Mouse (Mus musculus) erythroblast, embryonic 14.5 days (primary cell): ENCODE data around the gene Ntng2. TPM values are rescaled to one million over a fixed set of nuclear protein-coding genes. Genes with fewer than 3 reads are reported as not detected.

Experiments
- H3K27me3 ChIP-seq: 2 replicates; pipeline ENCODE4 v1.6.1; 2012; ENCODE audit warnings: inconsistent platforms; ENCODE audit not compliant: control insufficient read depth
- H3K36me3 ChIP-seq: 2 replicates; pipeline ENCODE4 v1.6.1; 2012; ENCODE audit warnings: mild to moderate bottlenecking, inconsistent platforms; ENCODE audit not compliant: control insufficient read depth
- H3K4me1 ChIP-seq: 2 replicates; pipeline ENCODE4 v1.6.1; 2012; ENCODE audit warnings: inconsistent platforms; ENCODE audit not compliant: control insufficient read depth
- H3K4me3 ChIP-seq: replicated peaks from 2 replicates; pipeline ENCODE3; 2012; ENCODE audit warnings: moderate library complexity, mild to moderate bottlenecking, inconsistent platforms
- H3K9me3 ChIP-seq: 2 replicates; pipeline ENCODE4 v1.6.1; 2012; ENCODE audit warnings: low read length, inconsistent platforms, mixed read lengths; ENCODE audit not compliant: control insufficient read depth
- GATA1 ChIP-seq: IDR thresholded peaks from 2 replicates; pipeline ENCODE4 v1.6.1; 2012; ENCODE audit warnings: low read length, inconsistent platforms, mixed read lengths
- TAL1 ChIP-seq: IDR thresholded peaks from 3 replicates; pipeline ENCODE4 v1.6.1; 2012; ENCODE audit warnings: low read length, inconsistent platforms, mixed read lengths
- polyA plus RNA-seq: library from polyadenylated mRNA; stranded (reverse); fragments of >175 nt; gene quantifications from 2 replicates; pipeline ENCODE4 v1.2.3, GENCODE M21; 2012

The Ntng2 gene
- polyA plus RNA-seq, 1 experiment: not detected

- Histone ChIP-seq H3K4me3 (no peak overlapping the region), H3K9me3 (no peaks in the 10 kb centered on the region), H3K36me3 (no peaks in the 10 kb centered on the region), H3K27me3 (peaks cover 47% of the 10 kb centered on the region), H3K4me1 (peaks cover 8% of the 10 kb centered on the region)
- TF ChIP-seq TAL1: no peak
- no peak for TF ChIP-seq GATA1
Measured at GRCm38 (mm10) chr2:29198446-29198845, 54.4 kb downstream of the Ntng2 start.

GRCm38 (mm10) chr2:29196844-29197243, 56.0 kb downstream of the Ntng2 start:
- TF ChIP-seq TAL1: no peak
- TF ChIP-seq GATA1: no peak
- no peaks in the 10 kb centered on the region for H3K9me3 ChIP-seq
- peaks cover 48% of the 10 kb centered on the region for H3K27me3 ChIP-seq
- peaks cover 8% of the 10 kb centered on the region for H3K4me1 ChIP-seq
- no peak overlapping the region for H3K4me3 ChIP-seq
- H3K36me3 ChIP-seq: no peaks in the 10 kb centered on the region

GRCm38 (mm10) chr2:29194547-29195463, 58.0 kb downstream of the Ntng2 start:
- peaks cover 48% of the 10 kb centered on the region for H3K27me3 ChIP-seq
- peak overlapping the region; percentile 50 for H3K4me3 ChIP-seq
- TF ChIP-seq TAL1: no peak
- no peak for TF ChIP-seq GATA1
- H3K36me3 ChIP-seq: no peaks in the 10 kb centered on the region
- no peaks in the 10 kb centered on the region for H3K9me3 ChIP-seq
- peaks cover 8% of the 10 kb centered on the region for H3K4me1 ChIP-seq

GRCm38 (mm10) chr2:29193819-29194546, 58.8 kb downstream of the Ntng2 start:
- H3K27me3 ChIP-seq: peaks cover 48% of the 10 kb centered on the region
- no peaks in the 10 kb centered on the region for H3K9me3 ChIP-seq
- peak overlapping the region; percentile 50 for H3K4me3 ChIP-seq
- H3K36me3 ChIP-seq: no peaks in the 10 kb centered on the region
- TF ChIP-seq TAL1 (no peak), GATA1 (no peak)
- H3K4me1 ChIP-seq: peaks cover 8% of the 10 kb centered on the region

- H3K36me3 ChIP-seq: no peaks in the 10 kb centered on the region
- TF ChIP-seq GATA1 (no peak), TAL1 (no peak)
- H3K4me3 ChIP-seq: no peak overlapping the region
- H3K4me1 ChIP-seq: peaks cover 8% of the 10 kb centered on the region
- H3K9me3 ChIP-seq: no peaks in the 10 kb centered on the region
- H3K27me3 ChIP-seq: peaks cover 42% of the 10 kb centered on the region
Measured at GRCm38 (mm10) chr2:29192629-29193278, 60.1 kb downstream of the Ntng2 start.

DNA sequence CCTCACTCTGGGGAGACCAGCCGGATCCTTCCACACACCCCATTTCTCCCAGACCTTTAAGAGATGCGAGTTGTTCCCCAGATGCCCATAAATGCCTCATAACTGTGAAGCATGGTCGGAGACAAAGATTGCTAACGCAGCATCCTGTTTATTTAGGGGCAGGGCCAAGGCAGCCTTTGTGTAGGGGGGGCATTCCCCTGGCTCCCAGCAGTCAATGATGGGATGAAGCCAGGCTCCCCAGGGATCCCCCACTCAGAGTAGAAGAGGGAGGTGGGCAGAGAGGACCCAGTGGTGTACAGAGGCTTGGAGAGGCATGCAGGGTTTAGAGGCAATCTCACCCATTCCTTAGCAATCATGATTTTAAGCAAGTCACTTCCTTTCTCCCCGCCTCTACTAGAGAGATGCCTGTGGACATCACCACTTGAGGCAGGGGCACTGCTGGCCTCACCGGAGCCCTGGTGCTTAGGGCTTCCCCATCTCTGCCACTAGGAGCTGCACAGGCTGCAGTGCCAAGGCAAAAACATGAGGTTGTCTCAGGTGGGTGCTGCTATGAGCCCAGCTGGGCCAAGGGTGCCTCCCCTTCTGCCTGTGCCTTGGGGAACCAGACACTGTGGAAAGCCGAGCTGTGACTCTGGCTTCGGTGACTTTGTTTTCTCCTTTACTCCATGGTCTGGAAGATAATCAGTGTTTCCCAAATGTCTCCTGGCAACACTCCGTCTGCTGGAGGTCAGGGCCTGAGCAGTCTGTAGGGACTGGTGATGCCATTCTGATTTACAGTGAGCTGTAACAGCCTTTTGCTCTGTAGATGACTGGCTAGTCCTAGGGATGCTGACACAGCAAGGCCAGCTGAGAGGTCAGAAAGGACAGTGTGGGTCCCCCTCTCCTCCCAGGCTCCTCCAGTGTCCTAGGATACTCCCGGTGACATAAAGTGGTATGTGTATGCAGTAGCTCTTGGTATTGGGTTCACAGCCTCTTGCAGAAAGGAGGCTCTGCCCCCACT, 61.3 kb downstream of the Ntng2 start:
- Histone ChIP-seq H3K4me3 (no peak overlapping the region), H3K4me1 (peaks cover 8% of the 10 kb centered on the region), H3K9me3 (no peaks in the 10 kb centered on the region), H3K27me3 (peaks cover 33% of the 10 kb centered on the region), H3K36me3 (no peaks in the 10 kb centered on the region)
- no peak for TF ChIP-seq TAL1
- TF ChIP-seq GATA1: no peak

- Histone ChIP-seq H3K36me3 (no peaks in the 10 kb centered on the region), H3K4me1 (peaks cover 8% of the 10 kb centered on the region), H3K27me3 (peaks cover 22% of the 10 kb centered on the region), H3K4me3 (no peak overlapping the region), H3K9me3 (no peaks in the 10 kb centered on the region)
- TF ChIP-seq GATA1 (no peak), TAL1 (no peak)
Measured at GRCm38 (mm10) chr2:29190392-29190791, 62.4 kb downstream of the Ntng2 start.

- Histone ChIP-seq H3K4me3 (no peak overlapping the region), H3K36me3 (no peaks in the 10 kb centered on the region; the same call in none of the 2 replicates), H3K9me3 (no peaks in the 10 kb centered on the region), H3K4me1 (no peaks in the 10 kb centered on the region), H3K27me3 (no peaks in the 10 kb centered on the region; the same call in 1 of the 2 replicates)
- TF ChIP-seq TAL1: no peak
- no peak for TF ChIP-seq GATA1
Measured at GRCm38 (mm10) chr2:29186209-29186608, 66.6 kb downstream of the Ntng2 start.
